Mouse (Mus musculus) megakaryocyte, embryonic 14.5 days (primary cell): Measurements from ENCODE around the gene Sox5. TPM values are rescaled to one million over a fixed set of nuclear protein-coding genes. Genes with fewer than 3 reads are reported as not detected.

Experiments used
- H3K27me3 ChIP-seq: replicated peaks from 2 replicates; pipeline ENCODE3; 2012; ENCODE audit warnings: inconsistent platforms
- H3K36me3 ChIP-seq: replicated peaks from 2 replicates; pipeline ENCODE3; 2012; ENCODE audit warnings: low read length, inconsistent platforms, mixed read lengths
- H3K4me1 ChIP-seq: 2 replicates; pipeline ENCODE4 v1.6.1; 2012; ENCODE audit warnings: inconsistent platforms
- H3K4me3 ChIP-seq: replicated peaks from 2 replicates; pipeline ENCODE3; 2012; ENCODE audit warnings: moderate library complexity, mild to moderate bottlenecking, inconsistent platforms
- H3K9me3 ChIP-seq: 2 replicates; pipeline ENCODE4 v1.6.1; 2012; ENCODE audit warnings: inconsistent platforms
- FLI1 ChIP-seq: IDR thresholded peaks from 2 replicates; pipeline ENCODE4 v1.6.1; 2012; ENCODE audit warnings: low read length, inconsistent platforms, mixed read lengths
- GATA1 ChIP-seq: IDR thresholded peaks from 3 replicates; pipeline ENCODE4 v1.6.1; 2012; ENCODE audit warnings: mixed read lengths, low read length, inconsistent platforms, borderline replicate concordance
- polyA plus RNA-seq: library from polyadenylated mRNA; stranded (reverse); fragments of >175 nt; gene quantifications from 2 replicates; pipeline ENCODE4 v1.2.3, GENCODE M21; 2012; ENCODE audit warnings: low replicate concordance; ENCODE audit not compliant: insufficient read depth

Gene Sox5
- polyA plus RNA-seq, 1 experiment = 0.07 TPM

GRCm38 (mm10) chr6:144057098-144057632 is 724.6 kb downstream of the Sox5 start:
- no peaks in the 10 kb centered on the region for H3K4me1 ChIP-seq
- H3K36me3 ChIP-seq = no peaks in the 10 kb centered on the region
- TF ChIP-seq GATA1 (no peak), FLI1 (no peak)

DNA sequence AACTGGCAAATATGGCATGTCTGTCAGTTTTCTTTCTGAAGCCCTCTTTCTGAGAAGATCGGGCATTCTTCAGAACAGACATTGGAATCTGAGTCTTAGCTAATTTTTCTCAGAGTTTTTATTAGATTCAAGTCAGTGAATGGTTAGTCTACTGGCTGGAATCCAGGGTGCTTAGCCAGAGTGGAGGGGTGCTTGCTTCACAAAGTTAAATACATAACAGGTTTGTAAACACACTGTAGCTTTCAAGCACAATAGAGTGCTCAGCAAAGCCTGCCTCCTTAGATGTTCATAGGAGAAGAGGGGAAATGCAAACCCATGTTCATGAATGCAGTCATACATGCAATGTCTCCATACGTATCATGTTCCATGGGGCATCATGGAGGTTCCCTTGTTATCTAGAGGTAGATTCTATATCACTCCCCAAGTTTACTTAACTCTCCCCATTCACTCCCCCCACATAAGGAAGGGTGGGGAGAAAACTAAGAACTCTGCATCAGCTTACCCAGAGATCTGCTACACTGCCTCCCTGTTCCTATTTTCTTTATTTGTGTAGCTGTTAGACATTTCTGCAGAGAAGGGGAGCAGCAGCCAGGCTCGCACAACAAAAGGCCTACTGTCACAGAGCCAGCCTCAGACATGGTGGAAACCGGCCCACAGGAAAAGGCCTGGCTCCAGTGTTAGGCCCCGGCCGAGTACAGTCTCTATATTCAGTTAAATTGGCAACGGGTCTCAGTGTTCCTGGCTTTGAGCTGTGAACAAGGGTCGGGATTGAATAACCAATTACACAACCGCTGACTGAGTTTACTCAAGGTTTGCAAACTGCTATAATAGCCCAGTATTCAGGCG is 725.3 kb downstream of the Sox5 start:
- H3K4me1 ChIP-seq = no peaks in the 10 kb centered on the region
- H3K36me3 ChIP-seq = no peaks in the 10 kb centered on the region
- TF ChIP-seq FLI1 (no peak), GATA1 (no peak)
- H3K9me3 ChIP-seq = no peaks in the 10 kb centered on the region
- H3K4me3 ChIP-seq = no peak overlapping the region
- H3K27me3 ChIP-seq = no peaks in the 10 kb centered on the region

More at GRCm38 (mm10) chr6:144057098-144057632, 724.6 kb downstream of the Sox5 start:
- H3K27me3 ChIP-seq = no peaks in the 10 kb centered on the region
- no peak overlapping the region for H3K4me3 ChIP-seq
- no peaks in the 10 kb centered on the region; the same call in 1 of the 2 replicates for H3K9me3 ChIP-seq

- Histone ChIP-seq H3K9me3 (no peaks in the 10 kb centered on the region), H3K4me1 (peaks cover 6% of the 10 kb centered on the region), H3K4me3 (no peak overlapping the region), H3K36me3 (no peaks in the 10 kb centered on the region), H3K27me3 (no peaks in the 10 kb centered on the region)
- TF ChIP-seq GATA1 (no peak), FLI1 (no peak)
These were observed 729.3 kb downstream of the Sox5 start for GRCm38 (mm10) chr6:144052487-144052886.

DNA sequence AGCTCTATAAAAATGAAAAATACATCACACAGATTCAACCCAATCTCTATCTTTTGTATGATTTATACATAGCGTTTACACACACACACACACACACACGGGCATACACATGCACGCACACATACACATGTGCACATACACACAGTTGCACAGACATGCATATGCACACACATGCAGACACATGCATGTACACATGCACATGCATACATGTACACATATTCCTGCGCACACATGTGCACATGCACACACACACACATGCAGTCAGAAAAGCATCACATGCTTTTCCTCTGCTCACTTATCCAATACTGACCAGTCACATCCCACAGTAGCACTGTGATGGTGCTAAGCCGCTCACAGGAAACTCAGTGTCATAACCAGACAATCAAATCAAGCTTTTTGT is 730.5 kb downstream of the Sox5 start:
- no peaks in the 10 kb centered on the region for H3K9me3 ChIP-seq
- H3K4me3 ChIP-seq = peak overlapping the region; percentile 70
- peaks cover 6% of the 10 kb centered on the region for H3K4me1 ChIP-seq
- no peaks in the 10 kb centered on the region for H3K36me3 ChIP-seq
- TF ChIP-seq FLI1 (no peak), GATA1 (no peak)
- no peaks in the 10 kb centered on the region for H3K27me3 ChIP-seq

DNA sequence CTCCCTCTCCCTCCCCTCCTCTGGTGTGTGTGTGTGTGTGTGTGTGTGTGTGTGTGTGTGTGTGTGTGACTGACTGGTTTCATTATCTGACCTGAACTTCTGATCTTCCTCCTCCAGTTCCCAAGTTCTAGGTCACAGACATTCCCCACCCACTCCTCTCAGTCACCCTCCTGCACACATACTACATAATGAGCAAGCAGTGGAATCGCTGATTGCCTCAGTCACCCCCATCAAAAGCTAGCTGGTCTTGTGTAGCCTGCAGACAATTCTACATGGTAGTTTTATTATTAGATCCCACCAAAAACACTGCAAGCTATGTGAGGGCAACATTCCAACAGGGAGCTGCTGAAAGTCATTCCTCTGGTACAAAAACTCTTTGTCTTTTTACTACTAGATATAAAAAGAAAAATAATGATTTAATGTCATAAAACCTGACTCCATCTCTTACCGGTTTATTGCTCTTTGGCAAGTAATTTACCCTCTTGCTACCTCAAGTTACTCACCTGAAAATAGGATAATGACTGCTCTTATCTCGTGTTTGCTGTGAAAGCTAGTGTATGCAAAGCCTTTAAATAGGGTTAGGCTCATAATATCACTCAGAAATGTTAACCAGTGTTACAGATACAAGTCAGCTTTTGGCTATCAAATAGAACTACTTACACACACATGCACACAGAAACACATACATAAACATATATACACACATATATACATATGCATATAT is 733.4 kb downstream of the Sox5 start:
- Histone ChIP-seq H3K27me3 (no peaks in the 10 kb centered on the region), H3K36me3 (no peaks in the 10 kb centered on the region), H3K4me1 (peaks cover 6% of the 10 kb centered on the region), H3K4me3 (no peak overlapping the region), H3K9me3 (no peaks in the 10 kb centered on the region)
- TF ChIP-seq FLI1 (no peak), GATA1 (no peak)

- Histone ChIP-seq H3K4me1 (peaks cover 6% of the 10 kb centered on the region), H3K27me3 (no peaks in the 10 kb centered on the region), H3K36me3 (no peaks in the 10 kb centered on the region), H3K9me3 (no peaks in the 10 kb centered on the region), H3K4me3 (no peak overlapping the region)
- TF ChIP-seq FLI1 (no peak), GATA1 (no peak)
These were observed 736.3 kb downstream of the Sox5 start for GRCm38 (mm10) chr6:144045503-144045902.

- Histone ChIP-seq H3K9me3 (no peaks in the 10 kb centered on the region), H3K4me1 (no peaks in the 10 kb centered on the region), H3K27me3 (peaks cover 2% of the 10 kb centered on the region), H3K4me3 (no peak overlapping the region), H3K36me3 (no peaks in the 10 kb centered on the region)
- no peak for TF ChIP-seq GATA1
- no peak for TF ChIP-seq FLI1
These were observed 737.4 kb downstream of the Sox5 start for GRCm38 (mm10) chr6:144044381-144044780.

DNA sequence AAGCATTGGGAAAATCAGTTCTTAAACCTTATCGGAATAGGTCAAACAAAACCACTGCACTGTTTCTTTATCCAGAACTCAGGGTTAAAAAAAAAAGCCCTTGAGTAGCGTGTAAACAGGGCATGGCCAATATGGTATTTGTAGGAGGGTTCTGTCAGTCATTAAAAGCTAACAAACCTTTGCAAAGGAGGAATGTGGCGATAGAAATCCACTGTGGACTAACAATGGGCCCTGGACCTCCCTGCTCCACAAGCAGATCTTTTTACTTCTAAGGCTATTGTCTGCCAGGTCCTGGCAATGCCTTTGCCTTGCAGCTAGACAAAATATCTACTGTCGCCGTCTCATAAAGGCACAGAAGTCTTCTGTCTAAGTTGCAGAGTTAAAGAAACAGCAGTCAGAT is 738.8 kb downstream of the Sox5 start:
- Histone ChIP-seq H3K4me3 (no peak overlapping the region), H3K9me3 (no peaks in the 10 kb centered on the region), H3K36me3 (no peaks in the 10 kb centered on the region), H3K4me1 (no peaks in the 10 kb centered on the region), H3K27me3 (peaks cover 2% of the 10 kb centered on the region)
- no peak for TF ChIP-seq FLI1
- no peak for TF ChIP-seq GATA1

GRCm38 (mm10) chr6:144041941-144042340 is 739.8 kb downstream of the Sox5 start:
- H3K4me3 ChIP-seq = no peak overlapping the region
- H3K27me3 ChIP-seq = peaks cover 2% of the 10 kb centered on the region
- TF ChIP-seq GATA1 = no peak
- no peak for TF ChIP-seq FLI1
- H3K4me1 ChIP-seq = no peaks in the 10 kb centered on the region
- H3K9me3 ChIP-seq = no peaks in the 10 kb centered on the region
- H3K36me3 ChIP-seq = no peaks in the 10 kb centered on the region

GRCm38 (mm10) chr6:144041188-144041587 is 740.6 kb downstream of the Sox5 start:
- Histone ChIP-seq H3K27me3 (peaks cover 2% of the 10 kb centered on the region), H3K4me3 (no peak overlapping the region), H3K9me3 (no peaks in the 10 kb centered on the region), H3K4me1 (no peaks in the 10 kb centered on the region), H3K36me3 (no peaks in the 10 kb centered on the region)
- TF ChIP-seq GATA1 = no peak
- TF ChIP-seq FLI1 = no peak
